Mouse (Mus musculus): ENCODE measurements around the gene Id3.
A peak's percentile ranks its signal among the peaks of the same experiment; 100 is the strongest.

Gene Id3

DNA sequence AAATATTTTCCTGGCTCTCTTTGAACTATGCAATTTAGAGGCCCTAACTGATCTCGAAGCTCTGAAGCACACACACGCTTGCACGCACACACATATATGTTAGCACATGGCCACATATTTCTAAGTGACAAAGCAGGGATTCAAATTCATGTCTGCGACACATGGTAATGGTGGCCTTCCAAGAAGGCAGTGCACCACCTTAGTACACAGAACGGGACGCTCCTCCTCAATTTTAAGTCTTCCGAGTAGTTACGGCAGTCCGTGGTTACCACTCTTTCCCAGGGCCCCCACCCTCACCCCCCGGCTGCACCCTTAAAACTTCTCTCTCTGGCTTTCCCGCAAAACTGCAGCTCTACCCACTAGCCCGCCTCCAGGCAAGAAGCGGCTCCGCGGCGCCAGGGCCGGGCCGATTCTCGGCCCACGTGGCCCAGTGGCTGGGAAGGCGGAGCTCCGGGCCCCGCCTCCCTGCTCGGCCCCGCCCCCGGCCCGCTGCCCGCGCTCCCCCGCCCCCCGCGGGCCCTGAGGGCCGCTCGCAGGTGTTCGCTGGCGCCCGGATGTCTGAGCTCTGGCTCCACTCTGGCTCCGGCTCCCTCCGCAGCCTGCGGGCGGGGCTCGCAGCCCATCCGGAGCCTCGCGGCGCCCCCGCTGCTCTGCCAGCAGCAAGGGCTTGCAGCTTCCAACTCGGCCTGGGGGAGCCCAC lies 4.3 kb downstream of the Id3 start:
- DNase-seq (ENCODE audit: low spot score), result peak; percentile 86

- DNase-seq (ENCODE audit: low spot score), result peak; percentile 43
Observed at GRCm38 (mm10) chr4:136148342-136149044, 5.2 kb downstream of the Id3 start.

DNA sequence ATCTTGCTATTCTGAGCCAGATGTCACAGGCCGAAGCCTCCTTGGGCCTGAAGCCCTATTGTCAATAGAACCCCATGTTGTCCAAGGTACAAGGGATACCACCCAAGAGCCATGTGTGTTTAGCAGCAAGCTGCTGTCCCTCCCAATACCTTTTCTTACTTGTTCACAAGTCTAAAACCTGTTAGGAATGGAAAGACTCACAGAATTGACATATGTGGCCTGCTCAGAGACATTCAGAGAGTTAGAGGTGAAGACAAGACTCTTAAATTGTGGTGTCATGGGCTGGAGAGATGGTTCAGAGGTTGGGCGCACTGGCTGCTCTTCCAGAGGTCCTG lies 5.7 kb downstream of the Id3 start:
- no peak for DNase-seq (ENCODE audit: low spot score)

GRCm38 (mm10) chr4:136149734-136150133 lies 6.4 kb downstream of the Id3 start:
- DNase-seq (ENCODE audit: low spot score), result no peak

- DNase-seq (ENCODE audit: low spot score), result no peak
Observed at GRCm38 (mm10) chr4:136150596-136150995, 7.3 kb downstream of the Id3 start.

DNA sequence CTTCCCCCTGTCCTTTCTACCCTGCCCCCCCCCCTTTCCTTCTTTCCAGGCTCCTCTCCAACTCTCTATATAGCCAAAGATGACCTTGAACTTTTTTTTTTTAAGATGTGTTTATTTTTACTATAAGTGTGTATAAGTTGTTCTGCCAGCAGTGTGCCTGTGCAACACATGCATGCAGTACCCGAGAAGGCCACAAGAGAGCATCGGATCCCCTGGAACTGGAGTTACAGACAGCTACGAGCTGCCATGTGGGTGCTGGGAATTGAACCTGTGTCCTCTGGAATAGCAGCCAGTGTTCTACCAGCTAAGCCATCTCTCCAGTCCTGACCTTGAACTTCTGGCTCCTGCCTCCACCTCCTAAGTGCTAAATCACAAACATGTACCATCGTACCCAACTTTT lies 9.5 kb downstream of the Id3 start:
- no peak for DNase-seq (ENCODE audit: low spot score)

DNA sequence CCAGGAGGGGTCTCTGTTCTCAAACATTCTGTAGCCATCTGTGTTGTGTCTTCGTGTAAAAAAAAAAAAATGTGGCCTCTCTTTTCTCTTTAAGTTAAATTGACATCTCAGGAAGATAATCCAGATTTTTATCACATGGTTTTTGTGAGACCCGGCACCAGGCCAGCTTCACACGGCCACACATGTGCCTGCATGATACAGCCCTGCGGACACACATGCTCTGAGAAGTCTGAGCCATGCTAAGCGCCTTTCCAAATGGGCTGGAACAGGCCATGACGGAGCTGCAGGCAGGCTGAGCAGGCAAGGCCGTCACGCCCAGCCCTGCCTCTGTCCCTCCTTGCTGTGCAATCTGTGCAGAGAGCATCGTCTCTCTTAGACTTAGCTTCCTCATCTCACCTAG lies 11.2 kb downstream of the Id3 start:
- no peak for DNase-seq (ENCODE audit: low spot score)

GRCm38 (mm10) chr4:136158498-136158897 lies 15.2 kb downstream of the Id3 start:
- DNase-seq (ENCODE audit: low spot score), result no peak

DNA sequence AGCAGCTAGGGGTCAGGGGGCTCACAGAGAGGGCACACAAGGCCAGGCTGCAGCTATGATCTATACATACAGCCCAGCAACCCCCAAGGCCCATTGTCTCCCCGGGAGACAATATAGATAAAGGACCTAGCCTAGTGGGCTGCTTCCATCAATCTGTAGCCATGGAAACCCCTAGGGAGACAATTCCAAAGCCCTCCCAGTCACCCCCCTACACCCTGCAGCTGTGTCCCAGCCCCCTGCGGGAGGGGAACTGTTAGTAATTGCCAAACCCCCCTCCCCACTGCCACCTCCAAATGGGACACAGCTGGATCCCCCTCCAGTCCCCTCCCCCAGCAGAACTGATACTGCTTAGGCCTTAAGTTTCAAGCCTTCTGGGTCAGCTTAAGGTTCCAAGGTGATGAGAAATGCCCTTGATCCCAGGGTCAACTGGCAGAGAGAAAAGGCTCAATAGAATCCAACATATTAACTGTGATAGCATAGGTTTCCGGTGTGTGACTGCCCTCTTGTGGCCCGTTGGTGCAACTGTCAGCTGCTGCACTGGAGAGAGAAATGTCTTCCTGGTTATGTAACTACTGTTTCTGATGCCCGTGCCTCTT lies 16.6 kb downstream of the Id3 start:
- DNase-seq (ENCODE audit: low spot score), result peak; percentile 69

DNA sequence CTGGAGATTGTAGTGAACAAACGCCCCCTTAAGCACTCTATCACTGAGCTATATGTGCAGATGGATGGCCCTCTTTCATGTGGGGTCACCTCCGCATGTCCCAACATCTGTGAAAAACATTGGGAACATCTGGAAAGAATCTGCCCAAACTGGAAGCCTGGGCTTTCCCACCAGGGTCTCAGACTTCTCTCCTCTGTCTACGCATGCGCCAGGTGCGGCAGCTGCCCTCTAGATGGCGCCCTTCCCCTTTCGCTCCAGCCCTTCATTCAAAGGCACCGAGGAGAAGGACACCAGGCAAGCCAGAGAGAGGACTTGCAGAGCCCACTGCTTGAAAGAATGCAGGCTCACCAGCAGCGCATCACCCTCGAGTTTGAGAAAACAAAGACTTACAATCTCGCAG lies 20.2 kb downstream of the Id3 start:
- DNase-seq (ENCODE audit: low spot score), result peak; percentile 87

GRCm38 (mm10) chr4:136164981-136165380 lies 21.7 kb downstream of the Id3 start:
- no peak for DNase-seq (ENCODE audit: low spot score)

GRCm38 (mm10) chr4:136167701-136168100 lies 24.4 kb downstream of the Id3 start:
- DNase-seq (ENCODE audit: low spot score), result no peak

GRCm38 (mm10) chr4:136170401-136170800 lies 27.1 kb downstream of the Id3 start:
- DNase-seq (ENCODE audit: low spot score), result no peak

GRCm38 (mm10) chr4:136171455-136171854 lies 28.2 kb downstream of the Id3 start:
- no peak for DNase-seq (ENCODE audit: low spot score)

- DNase-seq (ENCODE audit: low spot score), result peak; percentile 79
Observed at GRCm38 (mm10) chr4:136172011-136172541, 28.8 kb downstream of the Id3 start, which contains the start of gene E2f2. Gene E2f2, plus strand, starts transcription at chr4:136172394.

- DNase-seq (ENCODE audit: low spot score), result no peak
Observed at GRCm38 (mm10) chr4:136172542-136173209, 29.4 kb downstream of the Id3 start.

DNA sequence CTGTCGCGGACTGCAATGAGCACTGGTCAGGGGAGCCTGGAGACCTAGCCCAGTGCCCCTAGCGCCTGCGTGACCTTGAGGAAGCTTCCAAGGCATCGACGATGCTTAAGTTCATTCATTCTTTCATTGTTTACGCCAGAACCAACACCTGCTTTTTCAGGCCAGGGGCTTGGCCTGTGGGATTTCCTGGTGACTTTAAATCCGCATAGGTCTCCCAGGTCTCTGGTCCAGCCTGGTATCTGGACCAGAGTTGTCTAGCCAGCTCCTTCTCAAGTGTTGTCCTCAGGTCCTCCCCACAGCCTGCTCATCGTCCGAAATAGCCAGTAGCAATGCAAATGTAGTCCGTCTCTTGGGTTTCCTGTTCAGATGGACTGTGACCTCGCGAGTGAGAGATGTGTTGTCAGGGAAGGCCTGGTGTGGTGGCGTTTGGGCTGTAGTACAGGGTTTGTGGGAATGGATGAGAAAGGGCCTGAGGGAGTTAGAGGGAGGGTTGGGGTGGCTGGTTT lies 30.0 kb downstream of the Id3 start:
- DNase-seq (ENCODE audit: low spot score), result peak; percentile 49

- no peak for DNase-seq (ENCODE audit: low spot score)
Observed at GRCm38 (mm10) chr4:136174216-136175193, 31.2 kb downstream of the Id3 start.

- DNase-seq (ENCODE audit: low spot score), result no peak
Observed at GRCm38 (mm10) chr4:136176022-136176552, 32.8 kb downstream of the Id3 start.

DNA sequence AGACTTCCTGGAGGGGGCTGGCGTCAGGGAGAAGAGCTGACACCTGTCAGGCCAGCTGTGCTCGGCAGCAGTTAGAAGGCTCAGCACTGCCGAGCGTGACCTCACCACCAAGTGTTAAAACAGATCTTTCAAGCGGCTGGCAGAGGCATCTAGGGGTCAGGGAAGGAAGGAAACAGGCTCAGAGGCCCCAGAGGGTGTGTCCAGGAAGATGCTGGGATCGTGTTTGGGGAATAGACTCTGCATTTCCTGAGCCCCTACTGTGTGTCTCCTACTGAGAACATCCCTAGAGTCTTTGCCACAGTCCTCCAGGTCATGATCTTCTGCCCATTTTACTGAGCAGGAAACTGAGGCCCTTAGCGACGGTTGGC lies 33.9 kb downstream of the Id3 start:
- no peak for DNase-seq (ENCODE audit: low spot score)

All from yolk sac, embryonic 10.5 days (tissue).